Mouse (Mus musculus) layer of hippocampus, postnatal 36 days (tissue): Measurements from ENCODE around the gene Cbwd1. TPM values are rescaled to one million over a fixed set of nuclear protein-coding genes. Genes with fewer than 3 reads are reported as not detected.

ENCODE experiments used
- DNase-seq, 2 experiments: peaks; one replicate each; pipeline ENCODE4 v3.0.0; 2022
- total RNA-seq, 2 experiments: library from RNA; stranded (reverse); gene quantifications; 2 replicates each; pipeline ENCODE4 v1.2.3; 2021

The Cbwd1 gene
- total RNA-seq, 2 experiments from 2014 or later = 13.3 to 14.1 TPM

DNA sequence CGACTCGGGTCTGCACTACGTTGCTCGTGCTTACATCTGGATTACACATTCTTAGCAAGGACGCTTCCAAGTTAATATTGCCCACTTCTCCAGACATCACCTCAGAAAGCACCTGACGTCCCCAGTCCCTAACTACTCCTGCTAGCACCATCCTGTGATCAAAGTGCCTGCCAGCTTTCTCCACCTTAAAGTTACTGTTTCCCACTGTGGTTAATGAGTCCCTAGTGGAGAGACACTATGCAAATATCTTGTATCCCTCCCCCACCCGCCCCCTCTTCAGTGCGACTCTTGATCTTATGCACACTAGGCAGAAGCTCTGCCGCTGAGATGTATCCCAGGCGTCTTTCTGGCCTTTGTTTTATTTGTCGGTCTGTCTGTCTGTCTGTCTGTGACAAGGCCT, 16.6 kb upstream of the Cbwd1 start:
- DNase-seq = no peak

DNA sequence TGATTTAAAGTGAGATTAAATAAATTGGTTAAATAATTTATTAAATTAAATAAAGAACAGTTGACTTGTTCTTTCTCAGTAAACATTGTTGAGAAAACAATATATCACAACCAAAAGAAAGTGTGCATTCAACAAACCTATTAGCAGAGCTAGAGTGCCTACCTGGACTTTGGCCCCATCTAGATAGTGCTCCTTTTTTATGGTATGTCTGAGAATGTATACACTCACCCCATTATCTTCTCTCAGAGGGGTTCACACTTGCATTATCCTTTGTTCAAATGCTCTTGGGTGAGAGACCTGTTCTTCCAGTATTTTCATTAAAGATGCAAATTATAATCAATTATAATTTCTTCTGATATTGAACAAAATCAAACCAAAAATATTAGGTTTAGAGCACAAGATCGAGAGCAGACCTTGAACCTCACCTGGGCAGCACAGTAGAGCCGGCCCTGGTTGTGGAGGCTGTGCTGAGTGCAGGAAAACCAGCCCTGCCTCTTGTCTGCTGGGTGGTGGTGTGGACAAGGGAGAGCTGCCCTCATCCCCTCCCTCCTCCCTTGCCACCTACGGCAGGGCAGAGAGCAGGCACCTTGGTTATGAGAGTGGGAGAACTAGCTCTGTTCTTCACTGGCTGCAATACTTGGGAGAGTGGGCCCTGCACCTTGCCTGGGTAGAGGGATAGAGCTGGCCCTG, 11.4 kb upstream of the Cbwd1 start:
- no peak for DNase-seq

- DNase-seq = no peak
Measured at GRCm38 (mm10) chr19:24971307-24971706, 9.9 kb upstream of the Cbwd1 start.

DNA sequence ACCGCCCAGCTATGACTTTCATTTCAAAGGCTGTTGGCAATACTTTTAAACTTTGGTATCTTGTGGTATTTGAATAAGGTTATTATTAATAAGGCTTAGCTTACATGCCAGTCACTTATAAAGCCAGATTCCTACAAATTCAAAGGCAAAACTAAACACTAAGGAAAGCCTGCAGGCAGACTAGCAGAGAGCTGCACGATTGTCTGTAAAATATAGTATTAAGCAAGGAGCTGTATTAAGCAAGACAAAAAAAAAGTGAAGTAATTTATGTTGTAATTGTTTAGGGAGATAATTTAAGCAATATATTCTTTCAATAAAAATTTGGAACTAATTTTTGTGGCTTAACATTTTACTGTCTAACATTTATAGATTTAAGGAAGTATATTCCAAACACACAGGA, 5.5 kb upstream of the Cbwd1 start:
- DNase-seq = no peak

GRCm38 (mm10) chr19:24966203-24966602, 4.8 kb upstream of the Cbwd1 start:
- DNase-seq = no peak

- DNase-seq = no peak
Measured at GRCm38 (mm10) chr19:24958531-24958930, 2.9 kb downstream of the Cbwd1 start.

- no peak for DNase-seq
Measured at GRCm38 (mm10) chr19:24945521-24946262, 15.7 kb downstream of the Cbwd1 start.

- no peak for DNase-seq
Measured at GRCm38 (mm10) chr19:24937084-24937483, 24.3 kb downstream of the Cbwd1 start.

GRCm38 (mm10) chr19:24929041-24929440, 32.4 kb downstream of the Cbwd1 start:
- DNase-seq = no peak

- no peak for DNase-seq
Measured at GRCm38 (mm10) chr19:24920866-24921265, 40.5 kb downstream of the Cbwd1 start.

DNA sequence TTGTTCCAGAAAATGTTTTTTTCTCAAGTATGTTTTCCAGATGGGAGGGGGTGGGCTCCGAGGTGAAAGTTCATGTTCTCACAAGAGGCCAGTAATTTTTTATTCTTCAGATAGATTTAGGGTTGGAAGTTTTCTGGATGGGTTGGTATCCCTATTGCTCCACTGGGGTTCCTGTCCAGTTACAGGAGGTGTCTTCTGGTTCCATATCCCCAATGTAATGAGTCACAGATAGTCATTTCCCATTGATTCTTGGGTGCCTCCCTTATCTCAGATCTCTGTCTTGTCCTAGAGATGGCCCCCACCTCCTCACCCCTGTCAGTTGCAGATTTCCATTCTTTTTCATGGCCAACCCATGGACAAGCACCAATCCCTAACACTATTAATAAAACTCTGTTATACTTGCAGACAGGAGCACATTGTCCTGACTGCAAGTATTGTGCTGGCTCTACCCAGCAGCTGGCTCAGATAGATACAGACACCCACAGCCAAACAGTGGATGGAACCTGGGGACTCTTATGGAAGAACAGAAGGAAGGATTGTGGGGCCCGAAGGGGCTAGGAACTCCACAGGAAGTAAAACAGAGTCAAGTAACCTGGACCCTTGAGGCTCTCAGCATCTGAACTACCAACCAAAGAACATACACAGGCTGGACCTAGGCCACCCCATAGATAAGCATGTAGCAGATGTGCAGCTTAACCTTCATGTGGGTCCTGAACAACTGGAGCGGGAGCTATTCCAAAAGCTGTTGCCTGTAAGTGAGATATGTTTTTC, 52.8 kb downstream of the Cbwd1 start:
- no peak for DNase-seq

DNA sequence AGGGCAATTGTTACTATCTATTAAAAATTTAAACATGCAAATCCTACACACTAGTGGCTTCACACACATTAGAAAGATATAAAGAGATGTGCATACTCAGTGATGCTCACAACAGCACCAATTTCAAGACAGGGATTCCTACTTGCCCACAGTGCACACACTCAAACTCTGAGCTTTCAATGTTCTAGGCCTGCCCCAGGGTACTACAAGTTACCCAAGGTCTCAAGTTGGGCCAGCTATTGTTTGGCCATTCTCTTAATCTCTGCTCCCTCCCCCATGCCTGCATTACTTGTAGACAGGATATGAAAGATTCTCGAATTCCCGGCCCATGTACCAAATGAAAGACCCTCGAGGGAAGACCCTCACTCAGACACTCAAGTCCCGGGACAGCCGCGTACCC, 53.8 kb downstream of the Cbwd1 start:
- no peak for DNase-seq

GRCm38 (mm10) chr19:24902821-24903220, 58.6 kb downstream of the Cbwd1 start:
- no peak for DNase-seq

GRCm38 (mm10) chr19:24902256-24902655, 59.2 kb downstream of the Cbwd1 start:
- no peak for DNase-seq

GRCm38 (mm10) chr19:24901666-24902065, 59.7 kb downstream of the Cbwd1 start:
- no peak for DNase-seq

DNA sequence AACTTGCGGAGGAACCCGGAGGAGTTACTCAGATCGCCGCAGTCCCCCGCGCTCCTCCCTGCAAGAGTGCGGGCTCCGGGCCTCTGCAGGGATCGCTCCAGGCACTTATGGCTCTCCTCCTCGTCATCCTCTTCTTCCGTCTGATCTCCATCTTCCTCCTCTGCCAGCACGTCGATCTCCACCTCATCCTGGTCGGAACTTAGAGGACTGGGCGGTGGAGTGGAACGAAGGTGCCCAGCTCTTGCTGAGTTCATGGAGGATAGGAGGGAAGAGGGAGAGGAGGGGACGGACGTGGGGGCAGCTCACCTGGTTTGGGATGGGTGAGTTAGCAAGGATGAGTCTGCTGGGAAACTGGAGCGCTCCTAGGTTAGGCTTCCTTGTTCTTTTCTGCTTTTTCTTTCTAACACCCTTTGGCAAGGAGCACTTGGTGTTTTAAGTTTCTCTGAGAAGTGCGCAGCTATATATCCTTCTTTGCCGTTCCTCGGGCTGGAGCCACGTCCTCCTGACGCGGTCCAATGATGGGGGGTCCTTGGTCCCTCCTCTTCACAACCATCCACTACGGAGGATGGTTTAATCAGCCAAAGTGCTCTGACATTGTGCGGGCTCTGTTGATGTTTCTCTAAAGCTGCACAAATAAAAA, 60.7 kb downstream of the Cbwd1 start, which contains the start of gene Foxd4:
Gene Foxd4, minus strand, starts transcription at position 617 of the 640 bp plus-strand sequence.
- no peak for DNase-seq

GRCm38 (mm10) chr19:24899578-24900544, 61.5 kb downstream of the Cbwd1 start:
- DNase-seq = peak in 1 of 2 experiments; percentile 19

- DNase-seq = peak in 1 of 2 experiments; percentile 7
Measured at GRCm38 (mm10) chr19:24898737-24899577, 62.5 kb downstream of the Cbwd1 start.

GRCm38 (mm10) chr19:24897896-24898736, 63.3 kb downstream of the Cbwd1 start:
- DNase-seq = no peak
